Mouse (Mus musculus) stomach, embryonic 14.5 days (tissue): Measurements from ENCODE around the gene Map3k10. TPM values are rescaled to one million over a fixed set of nuclear protein-coding genes. Genes with fewer than 3 reads are reported as not detected.
"Not testable (repeated sequence)": the region's sequence is repeated elsewhere in the genome, so short reads cannot be mapped to it uniquely, and the experiment has no call there.

Source experiments
- ATAC-seq: fragments of 200-750 bp; cut with Nextera tagmentation; 2 replicates; pipeline ENCODE4 v1.8.0; 2017; ENCODE audit warnings: low read depth, moderate TSS enrichment; ENCODE audit not compliant: insufficient number of reproducible peaks, insufficient read depth, low FRiP score
- H3K27ac ChIP-seq: fragments of 300-500 bp; sonication (generic); 2 replicates; pipeline ENCODE4 v1.5.1; 2014; ENCODE audit warnings: mild to moderate bottlenecking, low read length, moderate library complexity, mixed read lengths
- H3K27me3 ChIP-seq: fragments of 300-500 bp; sonication (generic); 2 replicates; pipeline ENCODE4 v1.6.1; 2014; ENCODE audit warnings: low read length, control low read depth, mixed read lengths; ENCODE audit not compliant: control insufficient read depth, insufficient read depth
- H3K36me3 ChIP-seq: fragments of 300-500 bp; sonication (generic); 2 replicates; pipeline ENCODE4 v1.6.1; 2014; ENCODE audit warnings: mild to moderate bottlenecking, control low read depth, low read length, moderate library complexity, mixed read lengths; ENCODE audit not compliant: control insufficient read depth, insufficient read depth
- H3K4me1 ChIP-seq: fragments of 300-500 bp; sonication (generic); 2 replicates; pipeline ENCODE4 v1.6.1; 2014; ENCODE audit warnings: low read length, control low read depth, mixed read lengths; ENCODE audit not compliant: control insufficient read depth, insufficient read depth
- H3K4me2 ChIP-seq: fragments of 300-500 bp; sonication (generic); replicated peaks from 2 replicates; pipeline ENCODE4 v1.6.1; 2014; ENCODE audit warnings: low read depth, low read length, control low read depth
- H3K4me3 ChIP-seq: fragments of 300-500 bp; sonication (generic); 2 replicates; pipeline ENCODE4 v1.5.1; 2014; ENCODE audit warnings: low read depth, low read length, control low read depth
- H3K9ac ChIP-seq: fragments of 300-500 bp; sonication (generic); replicated peaks from 2 replicates; pipeline ENCODE4 v1.6.1; 2014; ENCODE audit warnings: low read depth, mild to moderate bottlenecking, control low read depth, low read length, moderate library complexity, mixed read lengths
- H3K9me3 ChIP-seq: fragments of 300-500 bp; sonication (generic); 2 replicates; pipeline ENCODE4 v1.6.1; 2016; ENCODE audit warnings: low read depth, low read length, control low read depth; ENCODE audit not compliant: control insufficient read depth
- WGBS: fragments of 180-500 bp; shearing (Covaris S2); extraction: QIAGEN DNeasy Blood & Tissue Kit; methylation state at CpG from one replicate; pipeline ENCODE4 v1.1.7; 2014; 5-methylcytosine and 5-hydroxymethylcytosine counted together
- polyA plus RNA-seq: library from polyadenylated mRNA; unstranded; fragments of >200 nt; fragmentation: Nextera tagmentation; extraction: Ambion mirVana; gene quantifications from 2 replicates; pipeline ENCODE4 v1.2.1, GENCODE M21; 2014

Gene Map3k10
- polyA plus RNA-seq, 1 experiment from 2014 or later = 4.5 TPM

GRCm38 (mm10) chr7:27649723-27650122, 24.7 kb downstream of the Map3k10 start:
- no peak overlapping the region for H3K4me3 ChIP-seq
- no peak overlapping the region for H3K9ac ChIP-seq
- H3K9me3 ChIP-seq = no peaks in the 10 kb centered on the region
- no peak overlapping the region for H3K4me2 ChIP-seq
- H3K27ac ChIP-seq = no peak overlapping the region
- 86% methylated on average over 11 of the region's 11 CpGs for WGBS
- H3K27me3 ChIP-seq = peaks cover 18% of the 10 kb centered on the region
- no peaks in the 10 kb centered on the region for H3K36me3 ChIP-seq
- H3K4me1 ChIP-seq = 0 out of 2 replicates have a peak, but pooled peaks cover 4% of the 10 kb centered on the region
- ATAC-seq = no peak

DNA sequence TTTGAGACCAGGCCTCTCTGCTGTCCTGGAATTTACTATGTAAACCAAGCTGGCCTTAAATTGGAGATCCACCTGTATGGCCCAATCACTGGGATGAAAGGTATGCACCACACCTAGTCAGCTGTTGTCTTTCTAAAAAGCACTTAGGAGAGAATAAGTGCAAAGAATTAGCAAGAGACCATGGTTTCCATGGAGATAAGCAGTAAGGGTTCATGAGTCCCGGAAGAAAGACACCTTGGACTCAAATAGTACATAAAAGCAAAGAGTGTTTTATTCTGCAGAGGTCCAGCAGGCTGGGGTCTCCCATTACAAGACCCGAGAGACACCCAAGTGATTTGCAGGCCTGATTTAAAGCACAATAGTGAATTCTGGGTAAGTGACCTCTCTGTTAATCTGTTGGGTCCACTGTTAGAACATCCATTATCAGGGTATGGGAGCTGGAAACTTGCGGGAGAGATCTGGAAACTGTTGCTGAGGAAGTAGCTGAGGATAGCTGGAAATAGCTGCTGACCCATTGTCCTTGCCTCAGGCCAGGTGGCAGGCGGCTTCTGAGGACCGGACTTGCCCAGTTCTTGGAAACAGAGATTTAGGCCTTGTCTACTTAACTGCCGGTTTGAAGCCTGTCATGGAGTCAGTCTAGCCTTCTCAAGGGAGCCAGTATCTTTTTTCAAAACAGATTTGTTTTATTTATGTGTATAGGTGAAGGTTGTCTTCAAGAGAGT, 27.0 kb downstream of the Map3k10 start:
- Histone ChIP-seq H3K4me3 (no peak overlapping the region), H3K4me1 (no peaks in the 10 kb centered on the region), H3K36me3 (no peaks in the 10 kb centered on the region), H3K27ac (no peak overlapping the region), H3K9me3 (no peaks in the 10 kb centered on the region), H3K9ac (no peak overlapping the region), H3K4me2 (no peak overlapping the region), H3K27me3 (peaks cover under 1% of the 10 kb centered on the region; the same call in 1 of the 2 replicates)
- no peak for ATAC-seq
- 77% methylated on average over 6 of the region's 6 CpGs for WGBS

GRCm38 (mm10) chr7:27646516-27646915, 27.9 kb downstream of the Map3k10 start:
- Histone ChIP-seq H3K4me1 (no peaks in the 10 kb centered on the region), H3K4me2 (no peak overlapping the region), H3K9ac (no peak overlapping the region), H3K4me3 (no peak overlapping the region), H3K27me3 (no peaks in the 10 kb centered on the region), H3K36me3 (no peaks in the 10 kb centered on the region), H3K9me3 (no peaks in the 10 kb centered on the region), H3K27ac (no peak overlapping the region)
- WGBS = 83% methylated on average over 7 of the region's 7 CpGs
- ATAC-seq = no peak

- 30% methylated on average over 1 of the region's 1 CpGs for WGBS
Measured at GRCm38 (mm10) chr7:27644471-27644870, 29.9 kb downstream of the Map3k10 start.

DNA sequence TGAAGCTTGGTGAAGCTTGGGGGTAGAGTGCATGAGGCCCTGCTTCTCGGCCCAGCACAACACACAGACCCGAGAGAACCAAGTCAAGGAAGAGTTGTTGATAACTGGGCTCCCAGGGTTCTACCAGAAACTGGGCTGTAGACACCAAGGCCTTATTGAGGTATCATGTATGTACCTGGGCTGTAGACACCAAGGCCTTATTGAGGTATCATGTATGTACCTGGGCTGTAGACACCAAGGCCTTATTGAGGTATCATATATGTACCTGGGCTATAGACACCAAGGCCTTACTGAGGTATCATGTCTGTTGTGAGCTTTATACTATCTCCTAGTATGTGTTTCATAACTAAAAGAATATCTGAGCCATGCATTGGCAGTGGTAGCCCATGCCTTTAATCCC, 39.3 kb downstream of the Map3k10 start:
- not testable (repeated sequence) for H3K4me1 ChIP-seq, H3K4me3 ChIP-seq, ATAC-seq, H3K4me2 ChIP-seq, H3K9ac ChIP-seq, H3K27ac ChIP-seq, H3K9me3 ChIP-seq, H3K27me3 ChIP-seq
- peaks cover 55% of the 10 kb centered on the region for H3K36me3 ChIP-seq
- WGBS = 91% methylated on average over 2 of the region's 2 CpGs

More at GRCm38 (mm10) chr7:27644471-27644870, 29.9 kb downstream of the Map3k10 start:
- H3K36me3 ChIP-seq = no peaks in the 10 kb centered on the region
- H3K4me2 ChIP-seq = no peak overlapping the region
- no peak for ATAC-seq
- no peak overlapping the region for H3K4me3 ChIP-seq
- no peaks in the 10 kb centered on the region for H3K9me3 ChIP-seq
- no peak overlapping the region for H3K9ac ChIP-seq
- no peaks in the 10 kb centered on the region for H3K27me3 ChIP-seq
- no peak overlapping the region for H3K27ac ChIP-seq
- no peaks in the 10 kb centered on the region for H3K4me1 ChIP-seq

DNA sequence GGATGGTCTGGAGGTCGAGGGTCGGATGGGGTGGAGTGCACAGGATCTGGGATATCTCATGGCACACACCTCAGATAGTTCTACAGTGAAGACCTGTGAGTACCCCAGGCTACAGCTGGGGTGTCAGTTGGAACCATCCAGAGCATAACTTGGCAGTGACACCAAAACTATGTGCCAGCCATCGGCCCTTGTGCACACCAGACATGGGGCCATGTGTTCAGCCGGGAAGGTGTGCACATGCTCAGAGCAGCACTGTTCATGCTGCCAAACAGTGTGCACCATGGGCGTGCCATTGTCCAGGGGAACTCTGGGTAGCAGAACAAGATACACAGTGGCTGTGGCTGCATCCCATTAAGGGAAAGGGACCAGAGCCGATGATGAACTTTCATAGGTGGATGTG, 39.7 kb downstream of the Map3k10 start:
- peaks cover 56% of the 10 kb centered on the region for H3K36me3 ChIP-seq
- H3K4me3 ChIP-seq = no peak overlapping the region
- no peak for ATAC-seq
- no peak overlapping the region for H3K9ac ChIP-seq
- WGBS = 95% methylated on average over 6 of the region's 6 CpGs
- no peak overlapping the region for H3K27ac ChIP-seq
- H3K4me1 ChIP-seq = no peaks in the 10 kb centered on the region
- H3K9me3 ChIP-seq = no peaks in the 10 kb centered on the region
- H3K27me3 ChIP-seq = no peaks in the 10 kb centered on the region
- H3K4me2 ChIP-seq = no peak overlapping the region

DNA sequence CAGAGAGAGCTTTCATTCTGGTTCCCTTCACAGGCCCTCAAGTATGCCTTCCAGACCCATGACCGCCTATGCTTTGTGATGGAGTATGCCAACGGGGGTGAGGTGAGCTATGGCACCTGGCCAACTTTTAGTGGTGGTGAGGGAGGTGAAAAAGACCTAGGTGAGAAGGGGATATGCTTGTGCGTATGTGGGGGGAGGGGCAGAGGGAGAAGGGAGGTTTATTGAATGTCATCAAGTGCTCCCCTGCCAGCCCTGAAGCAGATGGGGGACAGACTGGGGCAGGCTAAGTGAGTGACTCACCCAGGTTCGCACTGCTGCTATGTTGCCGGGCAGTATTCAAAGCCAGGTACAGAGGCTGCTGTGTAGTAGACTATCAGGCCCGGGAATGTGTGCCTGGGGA, 41.2 kb downstream of the Map3k10 start:
- Histone ChIP-seq H3K9me3 (no peaks in the 10 kb centered on the region), H3K27me3 (no peaks in the 10 kb centered on the region), H3K4me3 (no peak overlapping the region), H3K27ac (no peak overlapping the region), H3K4me1 (no peaks in the 10 kb centered on the region), H3K9ac (no peak overlapping the region), H3K36me3 (peaks cover 70% of the 10 kb centered on the region), H3K4me2 (no peak overlapping the region)
- WGBS = 96% methylated on average over 6 of the region's 6 CpGs
- no peak; the same call in 1 of the 2 replicates for ATAC-seq

DNA sequence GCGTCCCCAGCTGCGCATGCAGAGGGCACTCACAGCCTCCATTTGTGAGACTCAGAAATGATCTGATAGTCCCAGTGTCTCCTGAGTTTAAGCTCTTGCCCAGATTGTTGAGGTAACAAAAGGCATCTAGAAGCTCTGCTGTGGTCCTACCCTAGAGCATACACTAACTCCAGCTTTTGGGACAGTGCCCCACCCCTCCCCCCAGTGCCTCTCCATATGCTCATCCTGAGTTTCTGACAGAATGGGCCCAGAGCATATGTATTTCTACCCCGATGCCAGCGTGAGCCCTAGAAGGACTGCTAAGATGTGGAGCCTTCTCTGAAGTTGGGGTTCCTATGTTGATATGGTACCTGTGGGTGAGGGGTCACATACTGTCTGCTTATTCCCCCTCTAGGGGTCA, 43.0 kb downstream of the Map3k10 start:
- ATAC-seq = no peak
- H3K4me1 ChIP-seq = no peaks in the 10 kb centered on the region
- H3K9me3 ChIP-seq = no peaks in the 10 kb centered on the region
- H3K4me2 ChIP-seq = no peak overlapping the region
- whole genome bisulfite sequencing = 92% methylated on average over 4 of the region's 4 CpGs
- H3K4me3 ChIP-seq = no peak overlapping the region
- no peaks in the 10 kb centered on the region for H3K27me3 ChIP-seq
- peaks cover 74% of the 10 kb centered on the region for H3K36me3 ChIP-seq
- H3K9ac ChIP-seq = no peak overlapping the region
- no peak overlapping the region for H3K27ac ChIP-seq

DNA sequence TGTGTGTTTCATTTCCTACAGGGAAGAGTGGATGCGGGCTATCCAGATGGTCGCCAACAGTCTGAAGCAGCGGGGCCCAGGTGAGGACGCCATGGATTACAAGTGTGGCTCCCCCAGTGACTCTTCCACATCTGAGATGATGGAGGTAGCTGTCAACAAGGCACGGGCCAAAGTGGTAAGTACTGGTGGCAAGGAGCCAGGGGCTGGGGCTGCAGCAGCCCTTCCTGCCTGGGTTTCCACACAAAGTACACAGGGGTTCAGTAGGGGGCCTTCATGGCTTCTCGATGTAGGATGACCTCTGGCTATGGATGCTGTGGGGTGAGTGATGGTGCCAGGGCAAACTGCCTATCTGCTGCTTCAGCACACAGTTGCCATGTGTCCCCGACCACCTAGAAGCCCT, 45.6 kb downstream of the Map3k10 start:
- H3K4me2 ChIP-seq, H3K4me3 ChIP-seq, ATAC-seq, H3K27me3 ChIP-seq, H3K9ac ChIP-seq, H3K4me1 ChIP-seq, H3K27ac ChIP-seq, H3K9me3 ChIP-seq: not testable (repeated sequence)
- WGBS = 93% methylated on average over 7 of the region's 7 CpGs
- peaks cover 75% of the 10 kb centered on the region for H3K36me3 ChIP-seq
